Mouse (Mus musculus): ENCODE data around the gene Il10.
A peak's percentile ranks its signal among the peaks of the same experiment; 100 is the strongest.

Il10 gene

DNA sequence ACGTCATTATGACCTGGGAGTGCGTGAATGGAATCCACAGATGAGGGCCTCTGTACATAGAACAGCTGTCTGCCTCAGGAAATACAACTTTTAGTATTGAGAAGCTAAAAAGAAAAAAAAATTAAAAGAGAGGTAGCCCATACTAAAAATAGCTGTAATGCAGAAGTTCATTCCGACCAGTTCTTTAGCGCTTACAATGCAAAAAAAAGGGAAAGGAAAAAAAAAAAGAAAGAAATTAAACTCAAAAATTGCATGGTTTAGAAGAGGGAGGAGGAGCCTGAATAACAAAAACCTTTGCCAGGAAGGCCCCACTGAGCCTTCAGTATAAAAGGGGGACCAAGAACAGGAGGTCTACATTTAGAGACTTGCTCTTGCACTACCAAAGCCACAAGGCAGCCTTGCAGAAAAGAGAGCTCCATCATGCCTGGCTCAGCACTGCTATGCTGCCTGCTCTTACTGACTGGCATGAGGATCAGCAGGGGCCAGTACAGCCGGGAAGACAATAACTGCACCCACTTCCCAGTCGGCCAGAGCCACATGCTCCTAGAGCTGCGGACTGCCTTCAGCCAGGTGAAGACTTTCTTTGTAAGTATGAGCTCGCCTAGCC lies at the start of gene Il10:
TSS of gene Il10 (plus strand) at position 354 of the 607 bp plus-strand sequence.
- DNase-seq = no peak

DNA sequence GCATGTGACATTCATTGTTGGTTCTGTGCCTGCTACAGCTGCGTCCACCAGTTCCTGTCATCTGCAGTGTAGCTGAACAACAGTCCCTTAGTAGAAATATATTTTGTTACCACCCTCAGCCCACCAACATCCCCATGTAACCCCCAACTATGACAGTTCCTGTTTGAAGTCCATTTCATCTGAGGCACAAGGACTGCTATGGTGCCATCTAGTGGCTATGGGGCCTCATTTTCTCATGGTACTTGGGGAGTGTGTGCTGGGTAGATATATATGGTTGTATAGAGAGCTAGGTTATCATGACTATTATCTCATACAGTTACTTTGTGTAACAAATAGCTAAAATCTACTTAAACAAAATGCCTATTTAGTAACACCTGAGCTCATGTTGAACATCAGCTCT lies 40.2 kb upstream of the Il10 start:
- DNase-seq = peak; percentile 26

DNA sequence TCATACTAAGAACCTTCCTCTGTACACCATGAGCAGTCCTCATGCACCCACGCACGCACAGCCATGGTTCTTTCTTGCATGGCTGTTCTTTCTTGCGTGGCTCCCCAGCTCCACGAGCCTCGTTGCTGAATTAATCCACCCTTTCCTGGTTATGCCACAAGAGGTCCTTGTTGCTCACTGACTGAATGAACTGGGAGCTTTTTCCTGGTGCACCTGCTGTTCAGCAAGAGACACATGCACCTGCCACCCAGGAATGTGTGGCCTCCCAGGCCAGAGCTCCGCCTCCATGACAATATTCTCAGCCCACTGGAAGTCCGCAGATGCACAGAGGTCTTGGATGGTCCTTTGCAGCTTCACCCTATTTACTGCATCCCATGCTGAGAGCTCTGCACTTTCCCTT lies 35.2 kb upstream of the Il10 start:
- no peak for DNase-seq

DNA sequence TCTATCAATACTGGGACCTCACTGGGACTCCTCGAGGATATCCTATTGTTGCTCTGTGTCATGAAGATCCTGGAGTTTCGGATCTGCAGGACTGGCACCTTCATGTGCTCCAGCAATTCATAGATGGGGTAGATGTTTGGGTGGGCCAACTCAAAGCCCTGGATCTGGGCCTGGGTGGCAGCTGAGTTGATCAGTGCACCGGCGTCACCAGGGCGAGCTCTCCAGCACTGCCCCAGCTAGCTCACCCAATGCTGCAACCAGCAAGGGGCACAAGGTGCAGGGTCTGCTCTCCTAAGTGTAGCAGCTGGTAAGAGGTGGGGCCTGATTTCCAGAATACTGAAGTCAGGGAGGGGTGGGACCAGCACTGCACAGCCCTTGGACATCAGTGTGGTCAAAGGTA lies 32.6 kb upstream of the Il10 start:
- no peak for DNase-seq

DNA sequence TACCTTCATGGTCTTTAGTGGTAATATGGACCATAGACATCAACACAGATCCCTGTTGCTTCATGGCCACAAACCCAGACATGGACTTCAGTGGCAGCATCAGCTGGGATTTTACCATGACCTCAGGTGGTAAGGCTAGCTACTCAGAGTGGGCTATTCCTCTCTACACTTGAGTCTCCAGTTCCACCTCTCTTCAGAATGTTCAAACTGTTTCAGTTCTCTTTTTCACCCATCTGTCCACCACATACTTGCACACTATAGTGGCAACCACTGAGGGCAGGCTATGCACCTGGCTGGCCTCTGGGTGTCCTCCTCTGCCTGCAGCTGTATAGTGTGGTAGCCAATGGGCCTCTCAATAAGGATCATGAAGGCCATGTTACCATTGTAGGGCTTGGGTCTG lies 32.2 kb upstream of the Il10 start:
- no peak for DNase-seq

DNA sequence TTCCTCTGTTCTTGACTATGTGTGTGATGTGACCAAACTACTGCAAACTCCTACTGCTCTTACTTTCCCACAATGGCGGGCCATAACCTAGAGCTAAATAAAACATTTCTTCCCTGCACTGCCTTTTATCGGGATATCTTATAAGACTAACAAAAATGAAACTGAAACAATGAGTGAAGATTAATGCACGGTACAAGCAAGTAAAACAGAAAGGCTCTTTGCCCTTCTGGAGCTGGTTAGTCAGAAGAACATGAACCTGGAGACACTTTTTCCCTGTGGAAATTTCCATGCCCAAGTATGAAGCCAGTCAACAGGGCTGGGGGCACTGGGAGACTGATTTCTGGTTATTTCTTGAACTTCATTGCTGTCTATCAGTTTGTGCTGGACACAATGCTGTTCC lies 30.3 kb upstream of the Il10 start:
- no peak for DNase-seq

DNA sequence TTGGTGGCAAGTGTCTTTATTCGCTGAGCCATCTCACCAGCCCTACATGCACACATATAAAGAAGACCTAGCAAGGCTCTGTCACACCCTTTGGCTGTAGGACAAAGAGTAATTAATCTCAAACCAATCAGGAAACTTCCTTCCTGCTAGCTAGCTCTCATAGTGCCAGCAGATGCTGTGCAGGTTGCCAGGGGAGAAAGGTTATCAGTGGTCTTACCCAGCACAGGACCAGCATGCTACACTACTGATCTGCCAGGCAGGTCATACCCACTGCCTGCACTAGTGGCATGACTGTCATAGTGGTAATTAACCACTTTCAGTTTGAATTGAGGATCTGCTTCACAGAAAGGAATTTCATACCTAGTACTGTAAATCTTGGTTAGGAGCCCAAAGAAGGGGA lies 29.2 kb upstream of the Il10 start:
- no peak for DNase-seq

DNA sequence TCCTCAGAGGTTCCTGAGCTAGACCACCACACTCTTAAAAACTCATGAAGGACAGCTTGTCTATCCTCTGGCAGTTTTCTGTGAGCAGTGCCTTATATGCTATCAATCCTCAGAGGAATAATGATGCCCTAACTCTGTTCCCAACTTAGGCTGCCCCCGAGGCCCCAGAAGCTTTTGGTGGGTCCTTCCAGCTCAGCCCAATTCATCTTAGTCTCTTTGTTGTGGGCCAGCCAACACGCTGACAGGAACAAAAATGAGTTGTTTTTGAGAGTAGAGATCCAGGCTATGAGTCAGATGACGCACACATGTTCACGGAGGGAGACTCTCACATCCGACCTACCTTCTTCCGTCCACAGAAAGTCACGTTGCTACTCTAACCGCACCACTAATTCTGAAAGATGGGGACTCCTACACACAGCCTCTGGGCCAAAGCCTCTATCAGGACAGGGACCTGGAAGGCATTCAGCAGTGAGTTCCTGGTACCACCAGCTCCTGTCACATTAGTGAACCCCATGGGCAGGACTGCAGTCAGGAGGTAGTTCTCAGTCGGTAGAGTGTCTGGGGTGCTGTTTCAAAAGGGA lies 26.0 kb upstream of the Il10 start:
- peak; percentile 8 for DNase-seq

DNA sequence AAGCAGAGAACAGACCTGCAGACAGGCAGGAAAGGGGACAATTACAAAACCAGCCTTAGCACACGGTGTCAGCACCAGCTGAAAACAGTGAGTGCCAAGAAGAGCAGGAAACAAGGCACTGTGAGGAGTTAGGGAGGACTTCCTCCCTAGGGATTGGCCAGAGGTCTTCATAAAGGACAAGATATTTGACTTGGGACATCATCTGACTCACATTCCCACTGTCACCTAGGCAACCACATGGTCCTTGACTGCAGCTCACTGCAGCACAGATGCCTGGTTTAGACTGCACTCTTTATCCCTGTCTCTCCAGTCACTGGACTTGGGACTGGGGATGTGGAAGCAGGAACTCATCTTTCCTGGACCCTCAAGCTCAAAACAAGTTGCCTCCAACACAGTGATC lies 24.1 kb upstream of the Il10 start:
- no peak for DNase-seq

DNA sequence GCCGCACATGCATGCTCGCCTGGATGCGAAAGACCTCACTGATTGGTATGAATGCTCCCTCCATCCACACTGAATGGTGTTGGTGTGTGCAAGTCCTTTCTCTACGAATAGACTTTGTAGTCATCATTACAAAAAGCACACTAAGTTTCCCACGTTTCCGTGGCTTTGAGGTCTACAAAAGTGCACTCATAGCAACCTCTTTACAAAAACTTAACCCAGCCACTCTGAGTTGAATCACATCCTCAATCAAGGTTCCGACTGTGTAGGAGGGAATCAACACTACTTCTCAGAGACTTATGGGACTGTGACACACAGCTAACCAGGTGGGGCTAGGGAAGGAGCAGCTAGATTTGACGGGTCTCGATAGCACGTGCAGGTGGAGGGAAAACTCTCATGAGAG lies 23.3 kb upstream of the Il10 start:
- no peak for DNase-seq

DNA sequence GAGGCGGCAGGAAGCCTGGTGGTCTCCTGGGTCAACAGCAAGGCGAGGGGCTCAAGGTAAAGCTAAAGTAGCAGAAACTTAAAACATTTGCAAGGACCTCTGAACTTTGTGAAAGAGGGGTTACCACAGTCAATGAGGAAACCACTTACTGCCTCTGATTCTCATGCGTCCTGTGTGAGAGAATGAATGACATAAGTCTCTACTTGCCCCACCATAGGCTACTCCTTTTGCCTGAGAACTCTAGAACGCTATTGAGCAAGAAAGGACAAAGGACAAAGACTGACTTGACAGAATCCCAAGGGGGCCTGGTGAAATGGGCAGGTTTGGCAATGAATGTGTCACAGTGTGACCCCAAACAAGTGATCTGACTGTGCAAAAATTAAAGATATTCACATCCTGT lies 22.2 kb upstream of the Il10 start:
- no peak for DNase-seq

DNA sequence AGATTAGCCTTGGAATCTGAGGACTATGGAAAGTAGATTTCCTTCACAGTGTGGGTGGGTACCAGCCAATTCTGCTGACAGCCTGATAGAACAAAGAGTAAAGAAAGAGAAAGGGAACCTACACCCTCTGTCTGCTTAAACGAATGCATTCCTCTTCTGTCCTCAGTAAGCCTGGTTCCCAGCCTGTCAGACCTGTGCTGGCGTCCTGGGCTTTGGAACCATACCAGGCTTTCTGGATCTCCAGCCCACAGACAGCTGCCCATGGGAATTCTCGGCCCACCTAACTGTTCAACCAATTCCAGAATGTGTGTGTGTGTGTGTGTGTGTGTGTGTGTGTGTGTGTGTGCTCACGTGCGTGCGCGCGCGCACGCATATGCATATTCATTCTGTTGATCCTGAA lies 21.3 kb upstream of the Il10 start:
- DNase-seq = peak; percentile 31

DNA sequence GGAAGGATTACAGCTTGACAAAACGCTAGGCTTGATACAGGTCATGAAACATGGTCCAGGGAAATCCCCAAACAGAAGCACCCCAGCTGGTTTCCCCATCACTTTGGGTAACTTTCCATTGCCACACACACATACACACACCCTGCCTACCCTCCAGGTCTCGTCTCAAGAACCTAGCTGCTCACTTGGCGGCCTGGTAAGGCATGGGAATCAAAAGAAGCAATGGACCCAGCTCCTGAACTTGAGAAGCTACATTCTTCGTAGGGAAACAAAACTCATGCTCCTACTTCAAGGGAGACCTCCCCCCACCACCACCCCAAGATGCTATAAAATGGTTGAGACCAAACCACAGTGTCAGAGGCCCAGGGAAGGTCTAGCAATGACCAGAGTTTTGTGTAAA lies 19.9 kb upstream of the Il10 start:
- no peak for DNase-seq

DNA sequence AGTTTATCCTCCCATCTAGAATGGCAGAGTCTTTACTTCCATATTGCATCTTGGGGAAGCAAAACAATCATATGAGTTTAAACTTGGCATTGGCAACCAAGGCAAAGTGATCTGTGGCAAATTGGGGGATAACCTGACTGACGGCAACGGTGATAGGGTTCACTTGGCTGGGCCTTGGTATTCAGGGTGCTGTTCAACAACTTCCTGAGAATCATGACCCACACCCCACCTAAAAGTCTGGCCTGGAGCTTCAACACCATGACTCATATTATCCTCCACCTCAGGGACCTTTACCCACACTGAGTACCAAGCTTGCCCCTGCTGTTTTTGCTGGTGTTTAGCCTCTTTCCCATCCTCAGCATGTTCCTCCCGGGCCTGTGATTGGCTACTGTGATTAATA lies 19.3 kb upstream of the Il10 start:
- no peak for DNase-seq

DNA sequence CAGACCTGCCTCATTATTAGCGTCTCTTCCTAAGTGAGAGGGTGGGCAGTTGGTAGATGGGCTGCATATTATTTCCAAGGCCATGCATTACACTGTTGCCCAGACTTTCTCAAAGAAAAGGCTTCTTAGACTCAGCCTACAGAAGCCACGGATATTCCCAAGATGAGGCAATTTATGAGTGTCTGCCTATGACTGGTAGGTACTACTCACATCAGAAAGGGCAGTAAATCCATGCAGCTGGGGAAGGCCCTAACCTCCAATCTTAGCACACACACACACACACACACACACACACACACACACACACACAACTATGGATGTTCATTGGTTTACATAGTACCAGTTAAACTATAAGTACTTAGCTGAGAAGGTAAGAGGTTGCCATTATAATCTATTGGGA lies 17.1 kb upstream of the Il10 start:
- DNase-seq = no peak

DNA sequence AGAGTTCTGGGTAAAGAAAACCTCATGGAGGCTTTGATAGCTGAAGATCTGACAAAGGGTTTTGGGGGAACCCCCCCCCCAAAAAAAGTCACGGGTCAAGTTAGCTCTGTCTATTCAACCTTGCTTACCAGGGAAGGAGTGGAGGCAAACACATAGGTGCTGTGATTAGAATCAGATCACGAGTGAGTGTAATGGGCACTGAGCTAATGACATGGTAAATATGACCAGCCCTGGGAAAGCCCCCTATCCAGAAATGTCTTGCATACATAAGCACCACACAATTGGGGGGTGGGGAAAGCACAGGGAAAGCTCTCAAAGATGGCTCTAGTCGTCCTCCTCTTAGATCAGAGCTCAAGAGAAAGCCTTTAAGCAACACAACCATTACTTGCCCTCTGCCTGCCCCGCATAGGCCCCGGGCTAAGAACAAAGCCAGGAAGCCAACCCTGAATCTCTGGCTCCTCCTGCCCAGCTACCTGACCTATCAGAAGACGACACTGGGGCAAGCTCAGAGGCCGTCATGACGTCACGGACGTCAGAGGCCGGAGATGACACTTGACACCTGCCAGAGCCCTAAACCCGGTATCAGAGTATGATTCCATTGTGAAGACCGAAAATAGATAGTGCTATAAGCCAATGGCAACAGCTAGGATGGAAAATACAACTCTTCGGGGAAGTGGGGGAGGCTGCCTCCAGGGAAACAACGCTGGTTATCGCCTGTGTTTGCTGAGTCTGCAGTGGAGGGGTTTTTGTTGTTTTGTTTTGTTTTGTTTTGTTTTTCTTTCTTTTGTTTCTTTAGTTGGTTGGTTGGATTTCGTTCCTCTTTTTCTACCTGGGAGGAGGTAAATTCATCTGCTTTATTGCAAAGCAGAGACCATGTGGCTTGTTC lies 16.4 kb upstream of the Il10 start:
- no peak for DNase-seq

DNA sequence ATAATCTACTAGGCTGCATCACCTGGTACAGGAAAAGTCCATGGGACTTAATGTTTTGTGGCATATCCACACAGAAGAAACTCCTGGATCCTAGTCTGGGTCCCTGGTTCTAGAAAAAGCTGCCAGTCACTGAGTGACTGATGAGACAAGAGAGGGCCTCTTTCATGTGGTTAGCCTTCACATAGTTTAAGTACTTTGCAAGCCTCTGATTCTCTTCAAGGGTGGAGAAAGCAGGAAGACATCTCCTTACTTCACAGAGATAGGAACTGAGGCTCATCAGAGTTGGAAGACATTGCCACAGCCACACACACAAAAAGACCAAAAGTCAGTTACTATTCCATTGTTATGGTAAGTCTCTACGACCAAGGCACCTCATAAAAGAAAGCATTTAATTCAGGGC lies 13.6 kb upstream of the Il10 start:
- no peak for DNase-seq

DNA sequence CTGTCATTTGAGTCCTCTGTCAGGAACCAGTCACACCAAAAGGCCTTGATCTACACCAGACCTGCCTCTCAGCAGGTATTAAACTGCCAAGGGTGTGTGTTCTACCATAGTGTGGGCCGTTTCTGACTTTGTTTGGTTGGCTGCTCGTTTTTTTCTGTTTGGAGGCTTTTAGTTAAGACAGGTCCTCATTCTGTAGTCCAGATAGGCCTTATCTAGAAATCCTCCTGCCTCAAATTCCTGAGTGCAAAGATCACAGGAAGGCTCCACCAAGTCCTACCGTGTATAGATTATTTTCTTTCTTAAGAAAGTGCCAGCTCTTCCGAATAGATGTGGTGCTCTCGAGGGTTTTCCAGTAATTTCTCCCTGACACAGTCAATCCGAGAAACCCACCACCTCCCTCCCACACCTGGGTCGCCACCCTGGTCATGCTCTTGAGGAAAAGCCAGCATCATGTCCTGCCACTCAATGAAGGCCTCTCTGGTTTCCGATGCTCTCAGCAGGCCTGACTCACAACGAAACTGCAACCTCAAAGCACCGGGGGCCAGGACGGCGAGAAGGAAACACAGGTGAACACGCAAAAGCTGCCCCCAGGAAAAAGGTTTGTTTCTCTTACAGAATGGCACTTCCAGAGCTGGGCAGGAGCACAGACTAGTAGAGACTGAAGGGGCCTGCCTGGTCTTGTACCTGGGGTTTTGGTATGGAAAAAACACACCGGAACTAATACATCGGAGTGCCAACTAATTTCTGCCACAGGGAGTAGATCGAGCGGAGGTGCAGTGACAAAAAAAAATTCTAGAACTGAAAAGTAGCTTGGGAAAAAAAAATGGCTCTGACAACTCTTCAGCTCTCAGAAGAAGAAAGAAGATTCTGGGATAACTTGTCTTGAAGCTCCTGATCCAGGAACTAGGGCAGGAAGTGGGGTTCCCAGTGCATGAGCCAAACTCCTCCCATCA lies 9.2 kb upstream of the Il10 start:
- DNase-seq = no peak

DNA sequence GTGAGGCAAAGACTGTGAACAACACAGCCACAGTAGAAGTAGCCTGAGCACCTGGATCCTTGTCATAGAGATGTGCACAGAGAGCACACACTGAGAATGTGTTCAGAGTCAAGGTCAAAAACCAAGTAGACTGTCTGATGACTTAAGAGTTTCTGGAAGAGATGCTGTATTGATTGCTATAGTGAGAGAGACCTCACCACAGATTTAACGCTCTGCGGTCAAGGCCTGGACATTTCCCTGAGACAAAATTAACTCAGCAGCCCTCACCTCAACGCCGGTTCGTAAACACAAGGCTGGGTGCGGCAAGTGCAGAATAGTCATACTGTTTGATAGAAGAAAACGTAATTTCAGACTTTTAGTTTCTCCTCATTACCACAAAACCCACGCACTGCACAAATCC lies 7.2 kb upstream of the Il10 start:
- DNase-seq = no peak

DNA sequence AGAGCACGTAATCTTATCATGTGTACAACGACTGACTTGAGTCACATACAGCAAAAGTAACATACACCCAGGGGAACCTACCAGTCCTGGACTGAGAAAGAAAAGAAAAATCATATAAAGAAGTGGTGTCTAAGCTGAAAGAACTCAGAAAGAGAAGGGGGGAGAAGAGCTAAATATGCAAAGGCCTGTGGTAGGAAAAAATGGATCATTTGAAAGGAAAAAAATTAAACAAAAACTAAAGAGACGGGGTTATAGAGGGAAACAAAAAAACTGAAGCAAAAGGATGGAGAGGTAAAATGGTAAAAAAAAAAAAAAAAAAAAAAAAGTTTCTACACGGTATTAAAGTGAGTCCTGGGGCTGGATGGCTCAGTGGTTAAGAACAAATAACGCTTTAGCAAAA lies 5.7 kb upstream of the Il10 start:
- no peak for DNase-seq

DNA sequence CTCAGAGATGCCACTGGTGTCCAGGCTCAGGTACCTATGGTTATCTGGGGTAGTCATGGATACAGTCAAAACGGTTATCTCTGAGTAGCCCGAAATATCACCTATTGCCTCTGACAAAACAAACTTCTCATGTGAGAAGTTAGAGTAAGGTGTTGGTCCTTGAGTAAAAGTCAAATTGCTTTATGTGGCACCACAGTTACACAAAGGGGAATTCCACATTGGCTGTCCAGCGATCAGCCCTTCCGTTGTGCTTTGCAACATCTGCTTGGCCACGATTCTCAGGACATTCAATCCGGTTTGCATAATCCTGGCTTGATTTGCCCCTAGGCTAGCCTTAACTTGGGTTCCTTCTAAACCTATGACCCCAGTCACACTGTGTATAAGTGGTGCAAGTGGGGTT lies 4.4 kb upstream of the Il10 start:
- DNase-seq = no peak

DNA sequence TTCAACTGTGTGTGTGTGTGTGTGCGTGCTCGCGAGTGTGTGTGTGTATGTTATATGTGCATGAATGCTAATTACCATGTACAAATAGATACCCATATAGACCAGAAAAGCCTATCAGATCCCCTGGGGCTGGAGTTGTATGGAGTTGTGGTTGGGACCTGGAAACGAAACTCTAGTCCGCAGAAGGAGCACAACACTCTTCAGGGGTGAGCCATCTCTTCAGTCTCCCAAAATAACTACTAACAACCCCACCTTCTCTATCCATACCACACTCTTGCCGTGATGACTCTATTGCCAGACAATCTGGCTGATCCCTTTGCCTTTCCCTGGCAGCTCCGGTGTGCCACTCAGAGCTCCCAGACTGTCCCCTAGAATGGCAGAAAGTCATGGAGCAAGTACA lies 3.8 kb upstream of the Il10 start:
- DNase-seq = no peak

Data from right cerebral cortex, adult 18-20 months (tissue).